Mouse (Mus musculus) layer of hippocampus, adult 18-20 months (tissue): ENCODE results near the gene Cdh18. TPM values are rescaled to one million over a fixed set of nuclear protein-coding genes. Genes with fewer than 3 reads are reported as not detected.
"Not testable (repeated sequence)": the region's sequence is repeated elsewhere in the genome, so short reads cannot be mapped to it uniquely, and the experiment has no call there.

ENCODE experiments used
- DNase-seq, 2 experiments: peaks; one replicate each; pipeline ENCODE4 v3.0.0; 2022; ENCODE audit warnings: low spot score in 2 of 2
- total RNA-seq, 2 experiments: library from RNA; stranded (reverse); gene quantifications; 2 replicates each; pipeline ENCODE4 v1.2.3; 2021

Gene Cdh18
- total RNA-seq, 2 experiments from 2014 or later, result 11.5 to 12.4 TPM

GRCm38 (mm10) chr15:22934293-22934692, 385.5 kb downstream of the Cdh18 start:
- DNase-seq, result no peak

GRCm38 (mm10) chr15:22947234-22947633, 398.4 kb downstream of the Cdh18 start:
- DNase-seq, result no peak

GRCm38 (mm10) chr15:22969424-22969823, 420.6 kb downstream of the Cdh18 start:
- no peak for DNase-seq

- DNase-seq, result peak in 1 of 2 experiments; percentile 16
Observed at GRCm38 (mm10) chr15:22980136-22980535, 431.3 kb downstream of the Cdh18 start.

GRCm38 (mm10) chr15:22984647-22985046, 435.8 kb downstream of the Cdh18 start:
- DNase-seq, result peak in 1 of 2 experiments; percentile 21

- no peak for DNase-seq
Observed at GRCm38 (mm10) chr15:23016680-23017079, 467.9 kb downstream of the Cdh18 start.

- no peak for DNase-seq
Observed at GRCm38 (mm10) chr15:23021151-23021550, 472.3 kb downstream of the Cdh18 start.

- peak in 1 of 2 experiments; percentile 22 for DNase-seq
Observed at GRCm38 (mm10) chr15:23022635-23023034, 473.8 kb downstream of the Cdh18 start.

- DNase-seq, result peak; percentile 35 to 49
Observed at GRCm38 (mm10) chr15:23035551-23036207, 486.9 kb downstream of the Cdh18 start.

- peak; percentile 78 to 86 for DNase-seq
Observed at GRCm38 (mm10) chr15:23036208-23037065, 487.6 kb downstream of the Cdh18 start.

- DNase-seq, result no peak
Observed at GRCm38 (mm10) chr15:23037561-23037960, 488.7 kb downstream of the Cdh18 start.

GRCm38 (mm10) chr15:23046127-23046785, 497.4 kb downstream of the Cdh18 start:
- no peak for DNase-seq

- peak in 1 of 2 experiments; percentile 11 for DNase-seq
Observed at GRCm38 (mm10) chr15:23052006-23052405, 503.2 kb downstream of the Cdh18 start.

- not testable (repeated sequence) for DNase-seq
Observed at GRCm38 (mm10) chr15:23085326-23085725, 536.5 kb downstream of the Cdh18 start.

GRCm38 (mm10) chr15:23087535-23087934, 538.7 kb downstream of the Cdh18 start:
- no peak for DNase-seq

GRCm38 (mm10) chr15:23096601-23097000, 547.8 kb downstream of the Cdh18 start:
- DNase-seq, result no peak

- DNase-seq, result no peak
Observed at GRCm38 (mm10) chr15:23104668-23105380, 556.0 kb downstream of the Cdh18 start.

- no peak for DNase-seq
Observed at GRCm38 (mm10) chr15:23134950-23135715, 586.3 kb downstream of the Cdh18 start.

- DNase-seq, result no peak
Observed at GRCm38 (mm10) chr15:23136971-23137370, 588.1 kb downstream of the Cdh18 start.

GRCm38 (mm10) chr15:23142907-23143306, 594.1 kb downstream of the Cdh18 start:
- DNase-seq, result not testable (repeated sequence)
